Mouse (Mus musculus) kidney, embryonic 16.5 days (tissue): ENCODE measurements at regions not wholly inside any gene's neighbourhood (a gene's known extent, or its start where the extent isn't known, plus 50 kb on each side); places are given as distances from the start of the nearest gene placed in this dataset.

Experiments used
- ATAC-seq: fragments of 200-750 bp; cut with Nextera tagmentation; 2 replicates; pipeline ENCODE4 v1.8.0; 2017; ENCODE audit warnings: moderate TSS enrichment; ENCODE audit not compliant: low FRiP score, low TSS enrichment
- H3K27ac ChIP-seq: fragments of 300-500 bp; sonication (generic); 2 replicates; pipeline ENCODE4 v1.5.1; 2014; ENCODE audit warnings: low read length
- H3K27me3 ChIP-seq: fragments of 300-500 bp; sonication (generic); 2 replicates; pipeline ENCODE4 v1.6.1; 2014; ENCODE audit warnings: low read length, control low read depth, mixed read lengths; ENCODE audit not compliant: insufficient read depth
- H3K36me3 ChIP-seq: fragments of 300-500 bp; sonication (generic); 2 replicates; pipeline ENCODE4 v1.6.1; 2014; ENCODE audit warnings: low read length, control low read depth, mixed read lengths; ENCODE audit not compliant: insufficient read depth
- H3K4me1 ChIP-seq: fragments of 300-500 bp; sonication (generic); 2 replicates; pipeline ENCODE4 v1.6.1; 2014; ENCODE audit warnings: low read length, control low read depth, mixed read lengths; ENCODE audit not compliant: insufficient read depth
- H3K4me2 ChIP-seq: fragments of 300-500 bp; sonication (generic); replicated peaks from 2 replicates; pipeline ENCODE4 v1.6.1; 2014; ENCODE audit warnings: low read depth, low read length
- H3K4me3 ChIP-seq: fragments of 300-500 bp; sonication (generic); 2 replicates; pipeline ENCODE4 v1.5.1; 2014; ENCODE audit warnings: mild to moderate bottlenecking, low read length
- H3K9ac ChIP-seq: fragments of 300-500 bp; sonication (generic); replicated peaks from 2 replicates; pipeline ENCODE4 v1.6.1; 2014; ENCODE audit warnings: low read length
- H3K9me3 ChIP-seq: fragments of 300-500 bp; sonication (generic); 2 replicates; pipeline ENCODE4 v1.6.1; 2016; ENCODE audit warnings: low read length, control low read depth
- WGBS: fragments of 180-500 bp; shearing (Covaris S2); extraction: QIAGEN DNeasy Blood & Tissue Kit; methylation state at CpG from one replicate; pipeline ENCODE4 v1.1.7; 2014; 5-methylcytosine and 5-hydroxymethylcytosine counted together

DNA sequence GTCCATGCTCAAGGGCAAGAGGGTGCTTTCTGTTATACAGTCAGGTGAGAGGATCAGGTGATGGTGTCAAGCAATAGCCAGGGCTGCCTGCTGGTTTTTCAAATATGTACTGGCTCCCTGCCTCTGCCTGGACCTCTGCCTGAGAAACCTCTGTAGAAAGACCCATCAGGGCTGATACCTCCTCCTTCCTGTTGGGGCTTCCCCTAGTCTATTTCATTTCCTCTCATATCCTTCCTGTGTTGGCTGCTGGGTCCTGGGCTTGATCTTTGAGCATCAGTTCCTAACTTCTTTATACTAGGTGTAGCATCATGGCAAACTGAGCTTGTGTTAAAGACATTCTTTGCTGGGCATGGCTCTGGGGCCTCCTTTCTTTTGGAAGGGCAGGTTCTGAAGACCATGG is 89.5 kb downstream of the Tmem38b start:
- Histone ChIP-seq H3K4me3 (no peak overlapping the region), H3K27me3 (no peaks in the 10 kb centered on the region), H3K9ac (no peak overlapping the region), H3K27ac (no peak overlapping the region), H3K9me3 (no peaks in the 10 kb centered on the region), H3K36me3 (no peaks in the 10 kb centered on the region), H3K4me1 (no peaks in the 10 kb centered on the region), H3K4me2 (no peak overlapping the region)
- no peak for ATAC-seq

DNA sequence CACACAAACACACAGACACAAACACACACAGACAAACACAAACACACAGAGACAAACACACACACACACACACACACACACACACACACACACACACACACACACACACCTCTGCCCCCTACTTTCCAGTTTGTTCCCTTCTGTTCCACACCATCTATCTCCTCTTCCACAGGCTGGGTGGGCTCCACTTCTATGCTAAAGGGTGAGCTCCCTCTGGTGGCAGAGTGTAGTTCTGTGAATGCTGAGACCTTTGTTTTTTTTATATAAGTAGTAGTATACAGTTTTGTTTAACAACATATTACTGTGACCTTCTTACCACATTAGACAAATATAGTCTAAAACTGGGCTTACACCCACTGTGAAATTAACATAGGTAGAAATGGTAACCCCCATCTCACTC is 93.3 kb downstream of the Tmem38b start:
- no peak for ATAC-seq
- Histone ChIP-seq H3K4me3 (no peak overlapping the region), H3K9me3 (no peaks in the 10 kb centered on the region), H3K4me2 (no peak overlapping the region), H3K27ac (no peak overlapping the region), H3K9ac (no peak overlapping the region), H3K36me3 (no peaks in the 10 kb centered on the region), H3K27me3 (no peaks in the 10 kb centered on the region), H3K4me1 (no peaks in the 10 kb centered on the region)

DNA sequence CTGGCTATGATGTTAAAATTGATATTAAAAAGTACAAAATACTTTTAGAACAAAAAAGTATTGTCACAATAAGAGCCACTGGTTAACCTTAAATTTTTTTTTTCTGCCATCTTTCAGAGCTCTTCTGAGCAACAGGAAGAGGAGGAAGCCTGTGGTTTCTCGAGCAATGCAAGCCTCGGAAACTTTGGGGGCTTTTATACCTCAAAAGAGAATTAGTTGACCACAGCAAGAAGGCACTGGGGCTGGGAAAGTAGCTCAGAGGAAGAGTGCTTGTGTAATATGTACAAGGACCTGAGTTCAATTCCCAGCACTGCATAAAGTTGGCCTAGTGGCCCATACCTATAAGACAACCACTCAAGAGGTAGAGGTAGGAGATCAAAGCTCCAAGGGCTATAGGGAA is 94.7 kb downstream of the Tmem38b start:
- Histone ChIP-seq H3K36me3 (no peaks in the 10 kb centered on the region), H3K9ac (no peak overlapping the region), H3K4me3 (no peak overlapping the region), H3K9me3 (no peaks in the 10 kb centered on the region), H3K27me3 (no peaks in the 10 kb centered on the region), H3K4me2 (no peak overlapping the region), H3K27ac (no peak overlapping the region), H3K4me1 (no peaks in the 10 kb centered on the region)
- no peak for ATAC-seq
- whole genome bisulfite sequencing = 57% methylated on average over 2 of the region's 2 CpGs

DNA sequence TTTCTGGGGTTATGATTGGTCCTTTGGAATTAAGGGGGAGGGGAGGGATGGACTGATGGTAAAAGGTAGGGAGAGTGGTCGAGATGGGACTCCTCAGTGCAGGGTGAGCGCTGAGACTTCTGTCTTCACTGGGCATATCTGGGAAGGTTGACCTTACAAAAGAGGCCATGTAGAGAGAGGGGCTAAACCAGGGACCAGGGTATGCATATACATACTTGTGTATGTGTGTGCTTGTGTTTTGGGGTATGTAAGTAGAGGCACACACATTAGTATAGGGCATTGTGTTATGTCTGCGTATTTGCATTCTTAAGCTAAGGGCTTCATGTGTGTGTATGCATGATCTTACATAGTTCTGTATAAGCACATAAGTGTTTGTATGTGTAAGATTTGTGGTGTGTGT is 105.2 kb downstream of the Tmem38b start:
- no peak overlapping the region for H3K27ac ChIP-seq
- peak; percentile 26 for ATAC-seq

DNA sequence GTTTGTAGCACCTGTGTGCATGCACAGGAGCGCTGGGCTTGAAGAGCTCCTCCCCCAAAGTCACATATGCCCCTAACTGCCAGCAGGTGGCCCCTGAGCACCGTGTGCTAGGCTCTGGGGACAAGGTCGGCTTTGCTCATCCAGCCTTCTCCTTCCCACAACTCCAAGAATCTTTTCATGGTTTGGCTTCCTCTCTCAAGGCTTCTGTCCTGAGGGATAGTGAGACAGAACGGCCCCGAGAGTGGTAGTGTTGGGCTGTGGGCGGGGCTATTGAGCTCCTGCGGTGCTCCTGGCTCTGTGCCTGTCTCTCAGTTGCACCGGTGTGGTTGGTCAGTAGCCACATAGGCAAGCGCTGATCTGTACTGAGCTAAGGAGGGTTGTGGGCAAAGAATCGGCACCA is 105.7 kb downstream of the Tmem38b start:
- H3K4me2 ChIP-seq = peak overlapping the region; percentile 57
- H3K27me3 ChIP-seq = no peaks in the 10 kb centered on the region
- H3K4me1 ChIP-seq = 0 out of 2 replicates have a peak, but pooled peaks cover 3% of the 10 kb centered on the region
- peak overlapping the region; percentile 56 for H3K9ac ChIP-seq
- 13% methylated on average over 10 of the region's 10 CpGs for WGBS
- no peaks in the 10 kb centered on the region for H3K9me3 ChIP-seq
- peak; percentile 81 for ATAC-seq
- H3K4me3 ChIP-seq = peak overlapping the region; percentile 33
- H3K36me3 ChIP-seq = no peaks in the 10 kb centered on the region
- no peak overlapping the region for H3K27ac ChIP-seq

More for the DNA sequence above, 105.2 kb downstream of the Tmem38b start:
- Histone ChIP-seq H3K36me3 (no peaks in the 10 kb centered on the region), H3K27me3 (no peaks in the 10 kb centered on the region), H3K9me3 (no peaks in the 10 kb centered on the region), H3K9ac (no peak overlapping the region), H3K4me2 (no peak overlapping the region), H3K4me1 (0 out of 2 replicates have a peak, but pooled peaks cover 3% of the 10 kb centered on the region), H3K4me3 (no peak overlapping the region)
- WGBS = 87% methylated on average over 3 of the region's 3 CpGs

DNA sequence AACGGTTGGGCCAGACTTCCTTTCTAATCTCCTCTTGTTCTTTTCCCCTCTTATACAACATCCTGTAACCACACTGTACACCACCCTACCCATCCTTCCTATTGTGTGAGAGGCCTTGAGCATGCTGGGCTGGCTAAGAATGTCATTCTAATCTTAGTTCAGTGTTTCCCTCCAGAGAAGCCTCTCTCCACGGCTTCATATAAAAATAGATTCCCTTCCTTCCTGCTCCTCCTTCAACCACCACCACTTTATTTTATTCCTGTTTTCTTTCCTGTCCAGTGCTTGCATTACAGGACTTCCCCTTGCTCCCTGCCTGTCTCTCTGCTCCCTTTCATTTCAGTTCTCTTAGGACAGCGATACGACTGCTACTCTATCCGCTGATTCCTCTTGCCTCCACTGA is 109.5 kb downstream of the Tmem38b start:
- Histone ChIP-seq H3K9ac (no peak overlapping the region), H3K4me1 (0 out of 2 replicates have a peak, but pooled peaks cover 3% of the 10 kb centered on the region), H3K4me2 (no peak overlapping the region), H3K27ac (no peak overlapping the region), H3K36me3 (no peaks in the 10 kb centered on the region), H3K27me3 (no peaks in the 10 kb centered on the region), H3K9me3 (no peaks in the 10 kb centered on the region), H3K4me3 (no peak overlapping the region)
- ATAC-seq = peak; percentile 27; the same call in 1 of the 2 replicates
- WGBS = 32% methylated on average over 5 of the region's 5 CpGs

DNA sequence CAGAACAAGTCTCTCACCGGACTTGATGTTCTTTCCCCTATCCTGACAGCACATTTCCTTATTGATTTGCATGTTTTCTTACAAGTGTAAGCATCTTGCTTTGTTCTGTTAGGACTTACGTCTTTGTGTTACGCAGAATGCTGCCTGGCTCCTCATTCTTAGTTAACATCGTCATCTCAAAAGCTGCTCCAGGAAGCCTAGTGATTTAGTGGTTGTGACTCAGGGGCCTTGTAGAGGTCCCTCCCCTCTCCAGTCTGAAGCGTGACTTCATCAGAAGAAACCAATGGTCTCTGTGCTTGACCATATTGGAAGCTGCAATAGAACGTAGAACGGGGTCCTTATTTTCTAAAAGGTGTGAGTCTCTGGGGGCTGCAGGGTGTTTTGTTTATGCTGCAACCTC is 122.9 kb downstream of the Tmem38b start:
- Histone ChIP-seq H3K9ac (no peak overlapping the region), H3K27ac (no peak overlapping the region), H3K27me3 (no peaks in the 10 kb centered on the region), H3K4me3 (no peak overlapping the region), H3K4me1 (peaks cover 6% of the 10 kb centered on the region; the same call in 1 of the 2 replicates), H3K4me2 (no peak overlapping the region), H3K36me3 (no peaks in the 10 kb centered on the region), H3K9me3 (no peaks in the 10 kb centered on the region)
- 73% methylated on average over 7 of the region's 7 CpGs for WGBS
- no peak for ATAC-seq

DNA sequence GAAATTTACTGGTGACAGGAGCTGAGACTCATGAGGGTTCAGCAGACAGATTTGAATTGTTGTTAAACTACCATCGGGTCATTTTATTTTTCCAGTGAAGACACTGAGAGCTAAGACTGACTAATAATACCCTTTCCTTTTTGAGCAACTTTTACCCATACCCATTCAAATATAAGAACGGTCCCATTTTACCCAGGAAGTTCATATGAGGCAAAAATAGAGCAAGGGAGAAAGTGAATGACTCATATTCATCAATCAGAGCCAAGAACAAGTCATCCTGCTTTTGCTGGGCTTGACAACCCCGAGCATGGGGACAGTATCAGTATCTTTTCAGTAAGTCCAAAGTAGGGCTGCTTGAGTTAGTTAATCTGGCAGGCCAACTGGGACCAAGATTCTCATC is 123.3 kb downstream of the Tmem38b start:
- no peaks in the 10 kb centered on the region for H3K36me3 ChIP-seq
- H3K4me3 ChIP-seq = no peak overlapping the region
- no peaks in the 10 kb centered on the region for H3K27me3 ChIP-seq
- 85% methylated on average over 3 of the region's 3 CpGs for WGBS
- H3K27ac ChIP-seq = no peak overlapping the region
- ATAC-seq = no peak
- H3K4me1 ChIP-seq = peaks cover 6% of the 10 kb centered on the region; the same call in 1 of the 2 replicates
- no peak overlapping the region for H3K9ac ChIP-seq
- H3K9me3 ChIP-seq = no peaks in the 10 kb centered on the region
- no peak overlapping the region for H3K4me2 ChIP-seq

DNA sequence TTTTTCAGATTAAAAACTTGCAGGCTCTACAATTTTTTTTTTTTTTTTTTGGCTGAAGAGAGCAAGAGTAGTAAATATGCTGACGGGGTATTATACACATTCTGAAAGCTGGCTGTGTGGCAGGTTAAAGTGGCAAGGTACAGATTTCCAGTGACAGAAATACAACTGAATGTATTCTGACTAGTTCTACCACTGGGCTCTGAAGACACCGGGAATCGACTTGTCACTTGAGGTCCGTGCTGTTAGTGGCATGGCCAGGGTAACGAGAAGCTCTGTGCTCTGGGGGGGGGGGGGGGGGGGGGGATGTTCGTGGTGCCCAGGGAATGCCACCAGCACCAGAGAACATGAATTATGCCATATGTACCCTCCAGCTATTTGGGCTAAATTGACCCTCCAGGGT is 124.7 kb downstream of the Tmem38b start:
- H3K4me1 ChIP-seq = peaks cover 6% of the 10 kb centered on the region; the same call in 1 of the 2 replicates
- H3K27ac ChIP-seq = no peak overlapping the region
- no peaks in the 10 kb centered on the region for H3K27me3 ChIP-seq
- WGBS = 69% methylated on average over 6 of the region's 6 CpGs
- no peak overlapping the region for H3K4me3 ChIP-seq
- no peak for ATAC-seq
- H3K9ac ChIP-seq = no peak overlapping the region
- H3K9me3 ChIP-seq = no peaks in the 10 kb centered on the region
- no peak overlapping the region for H3K4me2 ChIP-seq
- no peaks in the 10 kb centered on the region for H3K36me3 ChIP-seq

DNA sequence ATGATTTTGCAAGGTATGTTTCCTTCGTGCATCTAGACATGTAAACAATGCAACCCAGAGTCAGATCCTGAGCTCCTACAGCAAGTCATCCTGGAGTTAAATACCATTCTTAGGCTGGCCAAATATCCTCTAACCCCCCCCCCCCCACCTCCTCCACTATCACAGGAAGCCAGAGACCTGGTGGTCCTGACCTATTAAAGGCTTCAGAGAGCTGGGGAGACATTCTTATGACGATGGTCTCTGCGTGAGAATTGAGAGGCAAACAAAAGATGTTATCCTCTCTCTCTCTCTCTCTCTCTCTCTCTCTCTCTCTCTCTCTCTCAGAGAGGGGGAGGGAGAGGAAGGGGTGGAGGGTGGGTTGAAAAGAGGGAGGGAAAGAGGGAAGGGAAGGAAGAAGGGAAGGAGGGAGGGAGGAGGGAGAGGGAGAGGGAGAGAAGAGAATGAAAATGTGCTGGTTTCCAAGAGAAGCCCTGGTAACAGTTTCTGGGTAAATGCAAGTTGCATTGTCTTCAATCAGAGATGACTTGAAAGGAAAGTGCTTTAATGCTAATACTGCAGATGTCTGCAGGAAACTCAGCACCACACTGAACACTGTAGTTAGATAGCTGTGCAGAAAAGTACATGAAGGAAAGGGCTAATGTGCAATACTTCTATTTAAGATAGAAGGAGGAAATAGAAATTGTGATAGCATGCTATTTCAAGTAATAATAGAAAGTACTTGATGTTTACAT is 125.3 kb downstream of the Tmem38b start:
- Histone ChIP-seq H3K27me3 (no peaks in the 10 kb centered on the region), H3K9ac (no peak overlapping the region), H3K4me1 (peaks cover 6% of the 10 kb centered on the region; the same call in 1 of the 2 replicates), H3K36me3 (no peaks in the 10 kb centered on the region), H3K4me2 (no peak overlapping the region), H3K27ac (no peak overlapping the region), H3K4me3 (no peak overlapping the region), H3K9me3 (no peaks in the 10 kb centered on the region)
- ATAC-seq = no peak
- 32% methylated on average over 3 of the region's 3 CpGs for WGBS
